Mouse (Mus musculus): ENCODE measurements at regions not wholly inside any gene's neighbourhood (a gene's known extent, or its start where the extent isn't known, plus 50 kb on each side); places are given as distances from the start of the nearest gene placed in this dataset.
A peak's percentile ranks its signal among the peaks of the same experiment; 100 is the strongest.

- H3K36me3 ChIP-seq (ENCODE audit: control insufficient read depth, insufficient read depth): no peaks in the 10 kb centered on the region
- H3K9me3 ChIP-seq (ENCODE audit: control insufficient read depth, low read length): no peaks in the 10 kb centered on the region
- no peak overlapping the region for H3K4me2 ChIP-seq (ENCODE audit: low read length)
- H3K9ac ChIP-seq (replicated peaks; ENCODE audit: low read depth, low read length): no peak overlapping the region
- H3K4me3 ChIP-seq (replicated peaks; ENCODE audit: low read length): no peak overlapping the region
- H3K27me3 ChIP-seq (replicated peaks; ENCODE audit: control insufficient read depth, insufficient read depth, low read length): no peaks in the 10 kb centered on the region
- no peak for ATAC-seq
- no peak overlapping the region for H3K27ac ChIP-seq (ENCODE audit: low read length)
- WGBS: 47% methylated on average over 11 of the region's 11 CpGs
- H3K4me1 ChIP-seq (replicated peaks; ENCODE audit: control insufficient read depth, insufficient read depth, low read length): no peaks in the 10 kb centered on the region
Observed at GRCm38 (mm10) chr2:178967584-178968365, 474.5 kb upstream of the Cdh4 start.

- no peak overlapping the region for H3K4me2 ChIP-seq (ENCODE audit: low read length)
Observed at GRCm38 (mm10) chr2:178969732-178970131, 472.5 kb upstream of the Cdh4 start.

GRCm38 (mm10) chr2:178975366-178975765 is 466.9 kb upstream of the Cdh4 start:
- Histone ChIP-seq H3K4me1 (replicated peaks; ENCODE audit: control insufficient read depth, insufficient read depth, low read length) (peaks cover 7% of the 10 kb centered on the region), H3K4me3 (replicated peaks; ENCODE audit: low read length) (no peak overlapping the region), H3K27me3 (replicated peaks; ENCODE audit: control insufficient read depth, insufficient read depth, low read length) (no peaks in the 10 kb centered on the region), H3K9ac (replicated peaks; ENCODE audit: low read depth, low read length) (no peak overlapping the region), H3K4me2 (ENCODE audit: low read length) (no peak overlapping the region), H3K9me3 (ENCODE audit: control insufficient read depth, low read length) (no peaks in the 10 kb centered on the region), H3K36me3 (ENCODE audit: control insufficient read depth, insufficient read depth) (no peaks in the 10 kb centered on the region), H3K27ac (ENCODE audit: low read length) (no peak overlapping the region)
- ATAC-seq: no peak
- WGBS: 93% methylated on average over 4 of the region's 4 CpGs

More at GRCm38 (mm10) chr2:178969732-178970131, 472.5 kb upstream of the Cdh4 start:
- 60% methylated on average over 10 of the region's 10 CpGs for WGBS
- ATAC-seq: no peak
- H3K9me3 ChIP-seq (ENCODE audit: control insufficient read depth, low read length): no peaks in the 10 kb centered on the region
- H3K9ac ChIP-seq (replicated peaks; ENCODE audit: low read depth, low read length): no peak overlapping the region
- no peaks in the 10 kb centered on the region for H3K36me3 ChIP-seq (ENCODE audit: control insufficient read depth, insufficient read depth)
- H3K4me3 ChIP-seq (replicated peaks; ENCODE audit: low read length): no peak overlapping the region
- no peak overlapping the region for H3K27ac ChIP-seq (ENCODE audit: low read length)
- no peaks in the 10 kb centered on the region for H3K27me3 ChIP-seq (replicated peaks; ENCODE audit: control insufficient read depth, insufficient read depth, low read length)
- H3K4me1 ChIP-seq (replicated peaks; ENCODE audit: control insufficient read depth, insufficient read depth, low read length): no peaks in the 10 kb centered on the region

DNA sequence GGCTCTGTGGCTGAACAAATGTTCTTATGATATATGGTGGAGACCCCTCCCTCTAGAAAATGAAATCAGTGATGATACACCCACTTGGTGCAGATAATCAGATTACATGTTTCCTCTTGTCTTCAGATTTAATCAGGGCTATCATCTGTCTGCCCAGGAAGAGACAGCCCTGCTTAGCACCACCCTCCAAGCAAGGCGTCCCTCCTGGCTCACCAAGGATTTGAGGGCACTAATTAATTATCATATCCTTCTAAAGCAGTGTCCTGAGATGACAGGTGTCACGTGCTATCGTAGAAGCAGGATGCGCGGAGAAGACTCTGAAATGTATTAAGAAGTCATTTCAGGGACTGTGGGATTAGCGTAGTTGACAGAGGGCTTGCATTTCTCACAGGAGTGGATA is 466.2 kb upstream of the Cdh4 start:
- Histone ChIP-seq H3K4me2 (ENCODE audit: low read length) (no peak overlapping the region), H3K9me3 (ENCODE audit: control insufficient read depth, low read length) (no peaks in the 10 kb centered on the region), H3K4me1 (replicated peaks; ENCODE audit: control insufficient read depth, insufficient read depth, low read length) (peaks cover 7% of the 10 kb centered on the region), H3K27me3 (replicated peaks; ENCODE audit: control insufficient read depth, insufficient read depth, low read length) (no peaks in the 10 kb centered on the region), H3K9ac (replicated peaks; ENCODE audit: low read depth, low read length) (no peak overlapping the region), H3K4me3 (replicated peaks; ENCODE audit: low read length) (no peak overlapping the region), H3K27ac (ENCODE audit: low read length) (no peak overlapping the region), H3K36me3 (ENCODE audit: control insufficient read depth, insufficient read depth) (no peaks in the 10 kb centered on the region)
- WGBS: 76% methylated on average over 6 of the region's 6 CpGs
- no peak for ATAC-seq

GRCm38 (mm10) chr2:178976495-178976894 is 465.7 kb upstream of the Cdh4 start:
- Histone ChIP-seq H3K9me3 (ENCODE audit: control insufficient read depth, low read length) (no peaks in the 10 kb centered on the region), H3K4me2 (ENCODE audit: low read length) (no peak overlapping the region), H3K9ac (replicated peaks; ENCODE audit: low read depth, low read length) (no peak overlapping the region), H3K4me1 (replicated peaks; ENCODE audit: control insufficient read depth, insufficient read depth, low read length) (peaks cover 7% of the 10 kb centered on the region), H3K27me3 (replicated peaks; ENCODE audit: control insufficient read depth, insufficient read depth, low read length) (no peaks in the 10 kb centered on the region), H3K4me3 (replicated peaks; ENCODE audit: low read length) (no peak overlapping the region), H3K36me3 (ENCODE audit: control insufficient read depth, insufficient read depth) (no peaks in the 10 kb centered on the region), H3K27ac (ENCODE audit: low read length) (no peak overlapping the region)
- ATAC-seq: no peak
- 76% methylated on average over 3 of the region's 3 CpGs for WGBS

GRCm38 (mm10) chr2:178979451-178979850 is 462.8 kb upstream of the Cdh4 start:
- Histone ChIP-seq H3K27me3 (replicated peaks; ENCODE audit: control insufficient read depth, insufficient read depth, low read length) (no peaks in the 10 kb centered on the region), H3K4me3 (replicated peaks; ENCODE audit: low read length) (no peak overlapping the region), H3K4me1 (replicated peaks; ENCODE audit: control insufficient read depth, insufficient read depth, low read length) (peaks cover 20% of the 10 kb centered on the region), H3K9ac (replicated peaks; ENCODE audit: low read depth, low read length) (no peak overlapping the region), H3K4me2 (ENCODE audit: low read length) (no peak overlapping the region), H3K27ac (ENCODE audit: low read length) (no peak overlapping the region), H3K36me3 (ENCODE audit: control insufficient read depth, insufficient read depth) (no peaks in the 10 kb centered on the region), H3K9me3 (ENCODE audit: control insufficient read depth, low read length) (no peaks in the 10 kb centered on the region)
- peak; percentile 18; the same call in 1 of the 2 replicates for ATAC-seq
- 82% methylated on average over 9 of the region's 9 CpGs for WGBS

DNA sequence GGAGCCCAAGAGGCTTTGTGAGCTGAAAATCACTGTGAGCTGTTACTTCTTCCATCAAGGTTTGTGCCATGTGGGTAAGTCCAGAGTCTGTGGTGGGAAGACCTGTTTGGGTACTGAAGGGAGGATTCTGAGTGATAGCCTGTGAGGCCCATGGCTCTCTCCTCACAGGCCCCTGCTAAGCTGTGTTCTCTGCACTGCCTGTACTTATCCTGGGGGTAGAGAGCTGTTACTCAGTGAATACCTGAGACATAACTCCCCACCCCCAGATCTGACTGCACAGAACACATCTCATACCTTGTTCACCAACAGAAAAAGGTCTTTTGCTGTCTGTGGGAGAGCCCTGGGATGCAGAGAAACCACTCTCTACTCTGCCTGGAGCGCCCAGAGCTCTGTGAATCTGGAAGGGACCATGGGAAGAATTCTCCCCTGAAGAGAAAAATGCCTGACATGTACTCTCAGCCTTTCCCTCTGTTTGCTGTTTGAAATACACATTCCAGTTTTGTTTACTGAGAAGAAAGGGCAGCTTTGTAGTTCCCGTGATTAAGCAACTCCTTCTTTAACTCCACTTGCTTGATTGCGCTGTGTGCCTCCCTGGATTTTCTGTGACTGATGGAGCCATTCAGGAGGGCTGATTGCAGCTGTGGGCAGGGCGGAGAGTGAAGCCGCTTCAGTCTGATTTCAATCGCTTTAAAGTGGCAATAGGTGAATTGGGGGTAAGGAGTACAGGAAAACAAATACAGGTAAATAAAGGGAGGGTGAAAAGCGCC is 460.3 kb upstream of the Cdh4 start:
- Histone ChIP-seq H3K4me2 (ENCODE audit: low read length) (0 out of 2 replicates have a peak overlapping the region, but pooled peaks have one; percentile 4), H3K9ac (replicated peaks; ENCODE audit: low read depth, low read length) (no peak overlapping the region), H3K27me3 (replicated peaks; ENCODE audit: control insufficient read depth, insufficient read depth, low read length) (no peaks in the 10 kb centered on the region), H3K27ac (ENCODE audit: low read length) (peak overlapping the region; percentile 15; the same call in 1 of the 2 replicates), H3K4me3 (replicated peaks; ENCODE audit: low read length) (no peak overlapping the region), H3K36me3 (ENCODE audit: control insufficient read depth, insufficient read depth) (no peaks in the 10 kb centered on the region), H3K4me1 (replicated peaks; ENCODE audit: control insufficient read depth, insufficient read depth, low read length) (peaks cover 20% of the 10 kb centered on the region), H3K9me3 (ENCODE audit: control insufficient read depth, low read length) (no peaks in the 10 kb centered on the region)
- ATAC-seq: peak; percentile 60; the same call in 1 of the 2 replicates
- 21% methylated on average over 7 of the region's 7 CpGs for WGBS

- no peaks in the 10 kb centered on the region for H3K27me3 ChIP-seq (replicated peaks; ENCODE audit: control insufficient read depth, insufficient read depth, low read length)
Observed at GRCm38 (mm10) chr2:178983801-178984200, 458.4 kb upstream of the Cdh4 start.

DNA sequence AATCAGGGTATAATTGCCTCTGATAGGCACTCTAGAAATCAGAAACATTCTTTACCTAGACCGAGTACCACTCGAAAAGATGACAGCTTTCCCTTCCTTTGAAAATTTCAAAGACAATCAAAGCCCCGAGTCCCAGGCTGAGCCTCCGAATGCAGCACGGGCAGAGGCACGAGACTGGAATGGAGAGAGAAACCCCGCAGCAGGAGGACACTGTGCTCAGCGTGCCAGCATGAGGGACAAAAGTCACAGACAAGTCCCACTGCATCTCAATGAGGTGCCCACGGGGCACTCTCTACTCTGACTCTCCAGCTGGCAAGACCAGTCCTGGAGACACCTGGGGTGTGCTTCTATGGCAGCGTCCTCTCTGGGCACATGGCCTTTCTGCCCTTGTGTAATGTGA is 454.3 kb upstream of the Cdh4 start:
- 46% methylated on average over 10 of the region's 10 CpGs for WGBS
- Histone ChIP-seq H3K4me2 (ENCODE audit: low read length) (no peak overlapping the region), H3K9ac (replicated peaks; ENCODE audit: low read depth, low read length) (no peak overlapping the region), H3K27ac (ENCODE audit: low read length) (no peak overlapping the region), H3K9me3 (ENCODE audit: control insufficient read depth, low read length) (no peaks in the 10 kb centered on the region), H3K36me3 (ENCODE audit: control insufficient read depth, insufficient read depth) (no peaks in the 10 kb centered on the region), H3K4me3 (replicated peaks; ENCODE audit: low read length) (no peak overlapping the region), H3K27me3 (replicated peaks; ENCODE audit: control insufficient read depth, insufficient read depth, low read length) (no peaks in the 10 kb centered on the region), H3K4me1 (replicated peaks; ENCODE audit: control insufficient read depth, insufficient read depth, low read length) (peaks cover 17% of the 10 kb centered on the region)
- ATAC-seq: peak; percentile 25; the same call in 1 of the 2 replicates

More at GRCm38 (mm10) chr2:178983801-178984200, 458.4 kb upstream of the Cdh4 start:
- H3K4me3 ChIP-seq (replicated peaks; ENCODE audit: low read length): no peak overlapping the region
- no peak overlapping the region for H3K27ac ChIP-seq (ENCODE audit: low read length)
- peaks cover 28% of the 10 kb centered on the region for H3K4me1 ChIP-seq (replicated peaks; ENCODE audit: control insufficient read depth, insufficient read depth, low read length)
- H3K9me3 ChIP-seq (ENCODE audit: control insufficient read depth, low read length): no peaks in the 10 kb centered on the region
- H3K36me3 ChIP-seq (ENCODE audit: control insufficient read depth, insufficient read depth): no peaks in the 10 kb centered on the region
- no peak overlapping the region for H3K4me2 ChIP-seq (ENCODE audit: low read length)
- ATAC-seq: no peak
- 96% methylated on average over 8 of the region's 8 CpGs for WGBS
- no peak overlapping the region for H3K9ac ChIP-seq (replicated peaks; ENCODE audit: low read depth, low read length)

Data from forebrain, embryonic 16.5 days (tissue).